Mouse (Mus musculus): ENCODE measurements around the gene Magi3.

Gene Magi3

GRCm38 (mm10) chr3:104189234-104189633 lies 30.9 kb downstream of the Magi3 start:
- no peak for DNase-seq

DNA sequence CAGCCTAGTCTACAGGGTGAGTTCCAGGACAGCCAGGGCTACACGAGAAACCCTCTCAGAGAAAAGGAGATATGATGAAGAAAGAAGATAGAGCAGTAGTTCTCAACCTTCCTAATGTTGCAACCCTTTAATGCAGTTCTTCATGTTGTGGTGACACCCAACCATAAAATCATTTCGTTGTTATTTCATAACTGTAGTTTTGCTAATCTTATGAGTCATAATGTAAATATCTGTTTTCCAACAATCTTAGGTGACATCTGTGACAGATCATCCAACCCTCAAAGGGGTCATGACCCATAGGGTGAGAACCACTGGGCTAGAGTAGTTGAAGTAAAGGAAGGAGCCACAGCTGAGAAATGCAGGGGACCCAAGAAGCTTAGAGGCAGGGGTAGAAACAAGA lies 35.9 kb downstream of the Magi3 start:
- no peak for DNase-seq

- DNase-seq = peak; percentile 6
These were observed 36.5 kb downstream of the Magi3 start for GRCm38 (mm10) chr3:104183656-104184055.

DNA sequence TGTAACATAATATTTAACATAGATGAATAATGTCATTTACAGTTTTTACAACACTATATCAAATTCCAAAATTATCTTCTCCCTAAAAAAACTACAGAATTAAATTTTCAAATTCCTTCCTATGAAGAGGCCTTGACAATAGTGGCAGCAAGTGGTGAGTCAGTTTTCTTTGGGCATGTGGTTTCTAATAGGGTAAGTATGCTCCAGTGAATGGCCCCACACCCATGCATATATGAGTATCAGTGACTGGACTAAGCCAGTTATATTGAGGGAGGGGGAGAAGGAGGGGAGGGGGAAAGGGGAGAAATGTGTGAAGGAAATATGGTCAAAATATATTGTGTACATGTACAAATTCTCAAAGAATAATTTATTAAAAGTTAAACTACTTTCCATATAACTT lies 37.5 kb downstream of the Magi3 start:
- DNase-seq = no peak

GRCm38 (mm10) chr3:104161347-104161746 lies 58.8 kb downstream of the Magi3 start:
- no peak for DNase-seq

DNA sequence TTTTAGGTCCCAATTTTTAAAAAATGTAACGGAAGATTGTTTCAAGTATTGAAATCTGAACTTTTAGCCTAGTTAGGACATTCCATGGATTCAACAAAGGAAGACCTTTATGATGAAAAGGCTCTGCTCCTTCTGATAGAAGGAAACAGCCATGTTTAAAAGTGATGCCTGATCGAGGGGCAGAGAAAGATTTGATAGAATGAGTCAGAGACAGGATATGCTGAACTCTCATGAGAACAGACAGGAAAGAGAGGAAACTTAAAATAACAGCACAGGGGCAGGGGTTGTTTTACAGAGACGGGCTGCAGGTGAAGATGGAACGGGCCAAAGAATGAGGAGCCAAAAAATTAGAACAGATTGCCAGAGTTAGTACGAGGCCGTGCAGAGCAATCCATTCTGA lies 59.6 kb downstream of the Magi3 start:
- DNase-seq = no peak

DNA sequence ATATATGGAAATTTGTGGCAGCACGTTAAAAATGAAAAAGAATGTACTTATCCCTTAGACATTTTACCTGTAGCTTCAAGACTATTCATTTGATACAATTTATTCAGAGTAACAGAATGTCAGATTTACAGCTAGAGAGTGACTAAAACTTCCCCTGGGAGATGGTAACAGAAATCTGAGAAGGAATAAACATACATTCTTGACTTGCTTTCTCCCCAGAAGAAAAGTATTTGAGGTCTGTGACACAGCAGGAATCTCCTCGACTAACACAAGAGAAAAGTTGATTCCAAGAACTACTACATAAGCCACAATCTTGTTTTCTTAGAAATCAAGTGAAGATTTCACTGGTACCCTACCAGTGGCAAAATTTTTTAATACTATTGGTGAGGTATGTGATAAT lies 70.0 kb downstream of the Magi3 start:
- no peak for DNase-seq

GRCm38 (mm10) chr3:104142376-104142775 lies 77.8 kb downstream of the Magi3 start:
- no peak for DNase-seq

- no peak for DNase-seq
These were observed 81.2 kb downstream of the Magi3 start for GRCm38 (mm10) chr3:104138953-104139450.

- no peak for DNase-seq
These were observed 94.5 kb downstream of the Magi3 start for GRCm38 (mm10) chr3:104125628-104126027.

DNA sequence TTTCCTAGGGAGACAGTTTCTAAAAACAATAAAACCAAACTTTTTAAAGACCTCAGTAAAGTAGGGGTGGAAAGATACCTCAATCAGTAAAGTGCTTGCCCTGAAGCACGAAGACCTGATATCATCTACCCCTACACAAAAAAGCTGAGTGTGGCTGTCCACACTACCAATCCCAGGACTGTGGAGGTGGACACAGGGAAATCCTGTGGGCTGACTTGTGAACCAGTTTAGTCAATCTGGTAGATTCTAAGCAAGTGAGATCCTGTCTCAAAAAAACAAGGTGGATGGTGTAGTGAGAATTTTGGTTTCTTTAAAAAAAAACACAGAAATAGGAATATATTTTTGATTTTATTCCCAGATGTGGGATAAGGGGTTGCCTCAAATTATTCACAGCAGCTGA lies 96.3 kb downstream of the Magi3 start:
- DNase-seq = no peak

DNA sequence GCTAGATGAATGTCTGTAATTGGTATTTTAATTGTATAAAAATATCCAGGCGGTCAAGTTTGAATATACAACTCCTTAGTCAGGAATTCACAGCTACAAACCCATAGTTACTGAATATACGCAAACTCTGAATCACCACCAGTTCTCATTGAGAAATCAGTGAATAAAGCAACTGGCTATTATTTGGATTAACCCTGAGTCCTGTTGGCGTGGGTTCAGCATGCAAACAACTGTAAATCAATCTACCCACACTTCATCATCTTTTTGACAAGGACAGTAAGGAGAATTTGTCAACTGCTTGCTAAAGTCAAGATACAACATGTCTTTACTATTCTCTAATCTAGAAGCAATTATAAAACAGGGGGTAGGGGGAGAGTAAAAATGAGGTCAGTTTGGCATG lies 110.7 kb downstream of the Magi3 start:
- DNase-seq = no peak

DNA sequence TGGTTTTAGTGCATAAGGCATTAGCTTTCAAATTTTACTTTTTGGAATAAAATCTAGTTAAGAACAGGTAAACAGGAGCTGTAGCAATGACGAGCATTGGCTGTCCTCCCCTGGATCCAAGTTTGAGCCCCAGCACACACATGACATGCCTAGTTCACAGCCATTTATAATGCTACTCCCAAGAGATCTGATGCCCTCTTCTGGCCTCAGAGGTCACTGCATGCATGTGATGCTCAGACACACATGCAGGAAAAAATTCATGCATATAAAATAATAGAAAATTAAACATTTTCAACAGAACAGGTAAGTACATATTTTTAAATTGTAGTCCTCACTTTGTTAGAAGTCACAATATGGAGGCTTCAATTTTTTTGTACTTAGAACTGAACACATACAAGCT lies 115.2 kb downstream of the Magi3 start:
- DNase-seq = peak; percentile 17

- no peak for DNase-seq
These were observed 118.5 kb downstream of the Magi3 start for GRCm38 (mm10) chr3:104101721-104102120.

GRCm38 (mm10) chr3:104101249-104101648 lies 118.9 kb downstream of the Magi3 start:
- no peak for DNase-seq

DNA sequence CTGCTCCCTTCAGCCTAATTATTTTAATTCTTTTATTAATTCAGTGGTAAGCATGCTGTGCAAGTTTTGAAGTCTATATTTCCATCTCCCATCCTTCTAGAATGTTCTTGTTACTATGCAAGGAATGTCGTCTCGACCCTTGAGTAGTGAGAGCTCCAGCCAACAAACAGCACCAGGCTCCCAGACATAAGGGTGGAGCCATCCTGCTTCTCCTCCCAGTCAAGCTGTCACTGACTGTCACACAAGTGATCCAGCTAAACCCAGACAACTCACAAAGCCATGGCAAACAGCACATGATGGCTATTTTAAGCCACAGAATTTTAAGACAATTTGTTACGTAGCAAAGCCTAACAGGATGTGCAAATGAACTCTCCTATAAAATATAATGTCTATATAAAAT lies 124.2 kb downstream of the Magi3 start:
- DNase-seq = no peak

- no peak for DNase-seq
These were observed 125.5 kb downstream of the Magi3 start for GRCm38 (mm10) chr3:104094646-104095045.

DNA sequence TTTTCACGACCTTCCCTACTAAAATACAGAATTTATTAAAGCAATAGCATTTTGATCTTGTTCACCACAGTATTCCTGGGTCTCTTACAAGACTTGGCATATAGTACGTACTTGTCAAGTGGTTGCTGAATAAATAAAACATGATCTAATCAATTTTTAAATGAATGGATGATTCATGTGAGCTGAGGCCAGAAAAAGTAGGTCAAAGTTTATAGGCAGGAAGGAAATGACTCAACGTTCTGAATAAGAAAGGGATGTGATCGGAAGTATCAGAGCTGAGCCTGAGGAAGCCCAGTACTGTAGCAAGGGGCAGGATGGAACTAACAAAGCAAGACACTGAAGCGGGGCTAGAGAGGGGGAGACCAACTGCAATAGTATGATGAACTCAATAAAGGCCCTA lies 127.4 kb downstream of the Magi3 start:
- DNase-seq = no peak

- DNase-seq = no peak
These were observed 138.1 kb downstream of the Magi3 start for GRCm38 (mm10) chr3:104082031-104082430.

- no peak for DNase-seq
These were observed 141.4 kb downstream of the Magi3 start for GRCm38 (mm10) chr3:104078725-104079124.

DNA sequence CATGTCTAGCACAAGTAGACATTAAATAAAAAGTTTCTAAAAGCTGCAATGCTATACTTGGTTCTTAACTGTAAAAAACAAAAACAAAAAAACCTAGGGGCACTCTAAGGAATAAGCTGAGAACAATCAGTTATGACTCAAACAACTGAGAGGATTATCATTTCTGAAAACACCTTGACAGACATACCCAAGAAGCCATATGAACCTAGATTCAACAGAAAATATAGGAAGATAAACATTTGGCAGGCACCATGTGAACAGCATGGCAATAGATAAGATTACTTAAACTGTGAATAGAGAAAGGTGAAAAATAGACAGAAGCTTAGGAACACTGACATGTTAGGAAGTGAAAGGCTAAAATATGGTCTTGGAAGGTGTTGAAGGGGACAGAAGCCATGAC lies 150.8 kb downstream of the Magi3 start:
- no peak for DNase-seq

- DNase-seq = peak; percentile 73
These were observed 161.1 kb downstream of the Magi3 start for GRCm38 (mm10) chr3:104059001-104059622.

DNA sequence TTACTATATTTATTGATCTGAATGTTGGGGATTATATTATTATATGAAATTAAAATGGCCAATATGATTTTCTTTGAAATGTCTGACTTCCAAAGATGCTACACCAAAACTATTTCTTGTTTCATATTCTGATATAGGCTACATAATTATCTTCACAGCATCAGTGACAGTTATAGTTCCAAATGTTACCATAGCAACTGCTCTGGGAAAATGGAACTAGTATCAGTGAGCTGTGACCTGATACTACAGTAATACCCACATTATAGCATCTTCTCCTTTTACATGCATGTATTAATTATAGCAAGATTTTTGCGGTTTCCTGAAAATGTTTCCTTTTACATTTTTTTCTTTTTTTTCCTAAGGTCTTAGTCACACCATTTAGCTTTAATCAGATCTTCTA lies 187.4 kb downstream of the Magi3 start:
- no peak for DNase-seq

DNA sequence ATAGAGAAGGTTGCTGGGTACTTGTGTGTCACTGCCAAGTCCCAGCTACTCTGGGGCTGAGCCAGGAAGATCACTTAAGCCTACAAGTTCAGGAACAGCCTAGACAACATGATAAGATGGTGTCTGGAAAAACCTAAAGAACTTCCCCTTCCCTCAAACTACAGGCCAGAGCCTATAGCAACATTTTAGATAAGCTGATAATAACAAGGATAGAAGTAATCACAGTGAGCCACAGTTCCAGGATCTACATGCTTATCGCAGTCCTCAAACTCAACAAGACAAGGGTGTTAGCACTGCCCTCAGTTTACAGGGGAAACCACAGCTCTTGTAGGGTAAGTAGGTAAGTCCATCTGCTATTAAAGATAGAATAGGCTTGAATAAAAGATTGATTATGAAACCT lies 188.1 kb downstream of the Magi3 start:
- DNase-seq = no peak

- DNase-seq = no peak
These were observed 193.2 kb downstream of the Magi3 start for GRCm38 (mm10) chr3:104026938-104027337.

All from layer of hippocampus, adult 9-11 months (tissue).